Mouse (Mus musculus): ENCODE measurements around the gene Hcn1. TPM values are rescaled to one million over a fixed set of nuclear protein-coding genes. Genes with fewer than 3 reads are reported as not detected.

Hcn1 gene
- polyA plus RNA-seq, 1 experiment from 2014 or later: not detected

DNA sequence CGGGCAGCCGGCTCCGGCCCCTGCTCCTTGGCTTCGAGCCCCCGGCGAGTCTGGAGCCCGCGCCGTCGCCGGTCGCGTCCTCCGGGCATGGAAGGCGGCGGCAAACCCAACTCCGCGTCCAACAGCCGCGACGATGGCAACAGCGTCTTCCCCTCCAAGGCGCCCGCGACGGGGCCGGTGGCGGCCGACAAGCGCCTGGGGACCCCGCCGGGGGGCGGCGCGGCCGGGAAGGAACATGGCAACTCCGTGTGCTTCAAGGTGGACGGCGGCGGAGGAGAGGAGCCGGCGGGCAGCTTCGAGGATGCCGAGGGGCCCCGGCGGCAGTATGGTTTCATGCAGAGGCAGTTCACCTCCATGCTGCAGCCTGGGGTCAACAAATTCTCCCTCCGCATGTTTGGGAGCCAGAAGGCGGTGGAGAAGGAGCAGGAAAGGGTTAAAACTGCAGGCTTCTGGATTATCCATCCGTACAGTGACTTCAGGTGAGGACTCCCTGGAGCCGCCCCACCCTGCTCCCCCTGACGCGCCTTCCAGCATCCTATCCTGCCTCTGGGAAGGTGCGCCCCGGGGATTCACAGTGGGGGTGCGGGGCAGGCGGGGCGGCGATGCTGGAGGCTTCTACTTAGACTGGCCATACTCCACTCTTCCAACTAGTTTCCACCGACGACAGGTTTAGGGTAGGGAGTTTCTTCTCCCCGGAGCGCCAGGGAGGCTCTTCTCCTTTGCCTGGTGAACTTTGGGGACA lies 668 bp downstream of the Hcn1 start:
- Histone ChIP-seq H3K4me1 (replicated peaks; ENCODE audit: insufficient read depth, low read length) (no peaks in the 10 kb centered on the region; the same call in 1 of the 2 replicates), H3K4me2 (ENCODE audit: low read length) (peak overlapping the region; percentile 81), H3K9me3 (replicated peaks; ENCODE audit: low read length) (no peaks in the 10 kb centered on the region), H3K4me3 (replicated peaks; ENCODE audit: low read depth, low read length) (peak overlapping the region; percentile 37), H3K27ac (no peak overlapping the region), H3K36me3 (ENCODE audit: insufficient read depth, low read length) (no peaks in the 10 kb centered on the region), H3K27me3 (ENCODE audit: insufficient read depth, low read length) (peaks cover 16% of the 10 kb centered on the region), H3K9ac (ENCODE audit: low read depth, low read length) (no peak overlapping the region)
- no peak for TF ChIP-seq CTCF (IDR thresholded peaks at IDR 0.05; ENCODE audit: low read depth)
- ATAC-seq (replicated peaks; ENCODE audit: low FRiP score, low read depth): peak; percentile 34; the same call in 1 of the 2 replicates
- 1% methylated on average over 56 of the region's 62 CpGs for WGBS
- no peak for DNase-seq (ENCODE audit: low spot score)

DNA sequence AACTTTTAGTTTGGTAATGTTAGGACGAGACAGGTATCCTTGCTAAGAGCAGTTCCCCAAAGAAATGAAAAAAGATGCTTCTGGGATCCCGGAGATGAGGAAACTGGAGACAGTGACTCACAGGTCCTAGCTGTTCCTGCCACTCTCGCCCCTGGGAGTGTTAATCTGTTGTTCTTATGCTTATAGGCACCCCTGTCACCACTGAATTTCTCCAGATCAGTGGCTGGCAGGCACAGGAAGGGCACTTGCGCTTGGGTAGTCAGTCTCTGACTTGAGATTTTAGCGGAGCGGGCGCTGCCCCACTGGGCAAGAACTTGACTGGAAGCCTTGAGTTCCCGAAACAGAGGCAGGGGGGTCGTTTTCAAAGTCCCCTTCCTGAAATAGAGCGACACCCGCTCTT lies 1.3 kb downstream of the Hcn1 start:
- H3K9ac ChIP-seq (ENCODE audit: low read depth, low read length): no peak overlapping the region
- TF ChIP-seq CTCF (IDR thresholded peaks at IDR 0.05; ENCODE audit: low read depth): no peak
- ATAC-seq (replicated peaks; ENCODE audit: low FRiP score, low read depth) (no peak), DNase-seq (ENCODE audit: low spot score) (no peak)
- no peak overlapping the region for H3K4me2 ChIP-seq (ENCODE audit: low read length)
- no peak overlapping the region for H3K27ac ChIP-seq
- no peaks in the 10 kb centered on the region for H3K36me3 ChIP-seq (ENCODE audit: insufficient read depth, low read length)
- H3K4me3 ChIP-seq (replicated peaks; ENCODE audit: low read depth, low read length): no peak overlapping the region
- peaks cover 16% of the 10 kb centered on the region for H3K27me3 ChIP-seq (ENCODE audit: insufficient read depth, low read length)
- no peaks in the 10 kb centered on the region for H3K9me3 ChIP-seq (replicated peaks; ENCODE audit: low read length)
- WGBS: 10% methylated on average over 11 of the region's 11 CpGs
- no peaks in the 10 kb centered on the region; the same call in 1 of the 2 replicates for H3K4me1 ChIP-seq (replicated peaks; ENCODE audit: insufficient read depth, low read length)

GRCm38 (mm10) chr13:117604073-117604472 lies 2.0 kb downstream of the Hcn1 start:
- DNase-seq (ENCODE audit: low spot score) (peak; percentile 84), ATAC-seq (replicated peaks; ENCODE audit: low FRiP score, low read depth) (no peak)
- Histone ChIP-seq H3K4me3 (replicated peaks; ENCODE audit: low read depth, low read length) (no peak overlapping the region), H3K4me1 (replicated peaks; ENCODE audit: insufficient read depth, low read length) (no peaks in the 10 kb centered on the region; the same call in 1 of the 2 replicates), H3K36me3 (ENCODE audit: insufficient read depth, low read length) (no peaks in the 10 kb centered on the region), H3K27ac (no peak overlapping the region), H3K27me3 (ENCODE audit: insufficient read depth, low read length) (peaks cover 16% of the 10 kb centered on the region), H3K9me3 (replicated peaks; ENCODE audit: low read length) (no peaks in the 10 kb centered on the region), H3K4me2 (ENCODE audit: low read length) (no peak overlapping the region), H3K9ac (ENCODE audit: low read depth, low read length) (no peak overlapping the region)
- no peak for TF ChIP-seq CTCF (IDR thresholded peaks at IDR 0.05; ENCODE audit: low read depth)
- WGBS: 27% methylated on average over 7 of the region's 7 CpGs

GRCm38 (mm10) chr13:117604971-117605750 lies 3.0 kb downstream of the Hcn1 start:
- no peak for TF ChIP-seq CTCF (IDR thresholded peaks at IDR 0.05; ENCODE audit: low read depth)
- H3K4me2 ChIP-seq (ENCODE audit: low read length): no peak overlapping the region
- DNase-seq (ENCODE audit: low spot score): no peak
- H3K9ac ChIP-seq (ENCODE audit: low read depth, low read length): no peak overlapping the region
- H3K27me3 ChIP-seq (ENCODE audit: insufficient read depth, low read length): peaks cover 16% of the 10 kb centered on the region
- H3K4me3 ChIP-seq (replicated peaks; ENCODE audit: low read depth, low read length): no peak overlapping the region
- ATAC-seq (replicated peaks; ENCODE audit: low FRiP score, low read depth): no peak
- H3K36me3 ChIP-seq (ENCODE audit: insufficient read depth, low read length): no peaks in the 10 kb centered on the region
- no peaks in the 10 kb centered on the region; the same call in 1 of the 2 replicates for H3K4me1 ChIP-seq (replicated peaks; ENCODE audit: insufficient read depth, low read length)
- no peaks in the 10 kb centered on the region for H3K9me3 ChIP-seq (replicated peaks; ENCODE audit: low read length)
- no peak overlapping the region for H3K27ac ChIP-seq
- WGBS: 85% methylated on average over 5 of the region's 5 CpGs

GRCm38 (mm10) chr13:117611881-117612280 lies 9.8 kb downstream of the Hcn1 start:
- 90% methylated on average over 2 of the region's 2 CpGs for WGBS
- Histone ChIP-seq H3K9ac (ENCODE audit: low read depth, low read length) (no peak overlapping the region), H3K27ac (no peak overlapping the region), H3K4me1 (replicated peaks; ENCODE audit: insufficient read depth, low read length) (no peaks in the 10 kb centered on the region), H3K4me3 (replicated peaks; ENCODE audit: low read depth, low read length) (no peak overlapping the region), H3K9me3 (replicated peaks; ENCODE audit: low read length) (no peaks in the 10 kb centered on the region), H3K27me3 (ENCODE audit: insufficient read depth, low read length) (no peaks in the 10 kb centered on the region), H3K36me3 (ENCODE audit: insufficient read depth, low read length) (no peaks in the 10 kb centered on the region), H3K4me2 (ENCODE audit: low read length) (no peak overlapping the region)
- ATAC-seq (replicated peaks; ENCODE audit: low FRiP score, low read depth): no peak
- no peak for DNase-seq (ENCODE audit: low spot score)
- TF ChIP-seq CTCF (IDR thresholded peaks at IDR 0.05; ENCODE audit: low read depth): no peak

GRCm38 (mm10) chr13:117619544-117619943 lies 17.4 kb downstream of the Hcn1 start:
- Histone ChIP-seq H3K27ac (no peak overlapping the region), H3K4me3 (replicated peaks; ENCODE audit: low read depth, low read length) (no peak overlapping the region), H3K36me3 (ENCODE audit: insufficient read depth, low read length) (no peaks in the 10 kb centered on the region), H3K9me3 (replicated peaks; ENCODE audit: low read length) (no peaks in the 10 kb centered on the region), H3K9ac (ENCODE audit: low read depth, low read length) (no peak overlapping the region), H3K4me2 (ENCODE audit: low read length) (no peak overlapping the region), H3K4me1 (replicated peaks; ENCODE audit: insufficient read depth, low read length) (no peaks in the 10 kb centered on the region), H3K27me3 (ENCODE audit: insufficient read depth, low read length) (no peaks in the 10 kb centered on the region)
- TF ChIP-seq CTCF (IDR thresholded peaks at IDR 0.05; ENCODE audit: low read depth): no peak
- DNase-seq (ENCODE audit: low spot score) (no peak), ATAC-seq (replicated peaks; ENCODE audit: low FRiP score, low read depth) (no peak)
- WGBS: 77% methylated on average over 7 of the region's 7 CpGs

Measured in kidney, postnatal 0 days (tissue).